Mouse (Mus musculus) kidney, adult 8-10 months (tissue): Measurements from ENCODE around the gene Arl4c.
"Not testable (repeated sequence)": the region's sequence is repeated elsewhere in the genome, so short reads cannot be mapped to it uniquely, and the experiment has no call there.

Experiments used
- DNase-seq, 2 experiments: peaks; one replicate each; pipeline ENCODE4 v3.0.0; 2022

The Arl4c gene

GRCm38 (mm10) chr1:88654521-88655472 lies 47.2 kb downstream of the Arl4c start:
- no peak for DNase-seq

GRCm38 (mm10) chr1:88653614-88654520 lies 48.2 kb downstream of the Arl4c start:
- DNase-seq: no peak

DNA sequence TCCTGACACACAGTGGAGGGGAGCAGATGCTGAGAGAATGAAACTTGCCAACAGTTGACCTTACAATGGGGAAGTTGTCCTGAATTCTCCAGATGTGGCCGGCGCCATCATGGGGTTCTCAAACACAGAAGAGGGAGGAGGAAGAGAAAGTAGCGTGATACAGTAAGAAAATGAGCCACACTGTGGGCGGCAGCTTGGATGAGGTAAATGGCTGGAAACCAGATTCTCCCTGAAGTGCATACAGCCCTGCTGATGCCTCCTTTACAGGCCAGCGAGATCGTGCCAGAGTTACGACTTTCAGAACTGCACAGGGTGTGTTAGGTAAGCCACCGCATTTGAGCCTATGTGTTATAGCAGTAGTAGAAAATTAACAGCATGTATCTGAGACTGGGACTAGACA lies 49.3 kb downstream of the Arl4c start:
- no peak for DNase-seq

DNA sequence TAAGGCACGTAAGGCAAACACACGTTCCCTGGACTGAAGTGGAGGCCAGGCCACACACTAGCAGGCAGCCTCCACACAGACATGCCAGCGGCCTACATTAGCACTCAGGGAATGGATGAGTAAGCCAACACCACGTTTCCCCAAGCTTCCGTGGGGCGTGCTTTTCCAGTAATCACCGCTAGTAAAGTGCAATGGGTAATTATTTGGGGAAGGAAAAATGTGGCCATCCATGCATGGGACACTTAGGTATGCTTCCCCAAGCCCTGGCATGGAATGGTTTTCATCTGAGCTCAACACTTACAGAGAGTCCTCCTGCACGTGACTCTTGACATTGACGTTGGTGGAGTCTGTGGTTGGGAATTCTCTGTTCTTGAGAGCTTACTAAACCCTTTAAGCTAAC lies 50.4 kb downstream of the Arl4c start:
- no peak for DNase-seq

DNA sequence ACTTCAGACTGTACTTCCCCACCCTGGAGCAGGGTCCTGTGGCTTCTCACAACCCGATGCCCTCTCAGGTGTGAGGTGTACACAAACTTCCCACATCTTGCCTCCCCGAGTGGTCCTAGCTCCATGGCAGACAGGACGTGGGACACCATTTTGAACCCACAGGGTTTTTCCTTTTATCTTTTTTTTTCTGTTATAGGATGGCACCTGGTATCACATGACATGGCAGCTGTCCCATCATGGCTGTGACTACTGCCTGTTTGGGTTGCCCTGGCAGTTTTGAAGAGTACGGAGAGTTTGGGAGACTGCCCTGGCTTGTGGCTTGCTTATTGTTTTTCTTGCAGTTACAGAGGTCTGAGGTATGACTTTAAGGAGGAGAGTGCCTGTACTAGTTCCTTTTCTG lies 53.3 kb downstream of the Arl4c start:
- no peak for DNase-seq

DNA sequence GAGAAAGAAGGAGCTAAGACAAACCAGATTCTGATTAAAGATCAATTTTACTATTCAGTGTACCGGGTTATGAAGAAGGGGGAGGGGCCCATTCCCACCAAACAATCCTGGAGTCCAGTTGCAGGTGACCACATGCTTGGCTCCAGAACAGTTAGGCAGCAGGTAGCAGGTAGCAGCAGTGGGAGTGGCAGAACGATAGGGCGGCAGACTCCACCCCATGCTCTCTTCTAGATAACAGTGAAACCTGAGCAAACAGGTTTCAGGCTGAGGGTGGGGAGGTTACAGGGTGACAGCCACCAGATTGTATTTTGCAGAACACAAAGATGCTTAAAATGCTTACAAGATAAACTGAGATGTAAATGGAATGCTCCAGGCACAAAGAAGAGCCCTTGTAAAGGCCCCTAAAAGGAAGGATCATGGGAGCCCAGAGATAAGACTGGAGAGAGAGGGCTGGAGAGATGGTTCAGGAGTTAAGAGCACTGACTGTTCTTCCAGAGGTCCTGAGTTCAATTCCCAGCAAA lies 56.4 kb downstream of the Arl4c start:
- no peak for DNase-seq

GRCm38 (mm10) chr1:88644417-88644816 lies 57.6 kb downstream of the Arl4c start:
- no peak for DNase-seq

DNA sequence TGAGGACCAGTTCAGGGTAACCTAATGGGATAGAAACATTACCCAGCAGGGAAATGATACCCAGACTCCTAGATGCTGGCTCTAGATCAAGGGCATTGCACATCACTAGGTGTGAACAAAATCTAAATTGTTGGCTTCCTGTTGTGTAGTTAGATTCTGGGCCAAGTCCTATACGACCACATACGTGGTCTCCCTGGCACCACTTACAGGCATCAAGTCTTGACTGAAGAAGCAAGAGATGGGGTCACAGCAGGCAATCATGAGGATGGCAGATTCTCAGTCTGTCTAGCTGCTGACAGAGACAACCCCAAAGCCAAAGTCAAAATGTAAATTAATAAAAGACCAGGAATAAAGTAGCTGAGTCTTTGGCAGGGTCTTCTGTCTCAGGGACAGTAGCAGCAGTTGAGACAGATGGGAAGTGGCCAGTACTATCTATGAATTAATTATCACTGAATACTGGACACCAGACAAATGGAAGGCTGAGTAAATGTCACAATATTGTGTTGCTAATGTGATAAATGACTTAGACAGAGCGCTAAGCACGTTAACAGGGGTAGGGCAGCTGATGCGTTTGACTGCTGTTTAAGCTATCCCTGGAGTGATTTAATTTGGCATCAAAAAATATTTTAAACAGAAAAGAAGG lies 58.7 kb downstream of the Arl4c start:
- no peak for DNase-seq

DNA sequence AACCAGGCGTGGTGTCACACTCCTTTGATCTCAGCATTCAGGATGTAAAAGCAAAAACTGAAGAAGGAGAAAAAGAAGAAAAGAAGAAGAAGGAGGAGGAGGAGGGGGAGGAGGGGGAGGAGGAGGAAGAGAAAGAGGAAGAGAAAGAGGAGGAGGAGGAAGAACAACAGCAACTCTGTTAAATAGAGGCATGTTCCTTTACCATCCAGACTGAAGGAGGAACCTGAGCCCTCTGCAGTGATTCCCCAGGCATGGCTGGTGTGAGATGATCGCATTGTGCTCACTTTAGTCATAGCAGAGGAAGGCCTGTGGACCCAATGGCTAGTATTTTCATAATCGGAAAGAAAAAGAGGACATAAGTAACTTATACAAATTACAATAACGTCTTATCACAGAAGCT lies 59.3 kb downstream of the Arl4c start:
- no peak for DNase-seq

DNA sequence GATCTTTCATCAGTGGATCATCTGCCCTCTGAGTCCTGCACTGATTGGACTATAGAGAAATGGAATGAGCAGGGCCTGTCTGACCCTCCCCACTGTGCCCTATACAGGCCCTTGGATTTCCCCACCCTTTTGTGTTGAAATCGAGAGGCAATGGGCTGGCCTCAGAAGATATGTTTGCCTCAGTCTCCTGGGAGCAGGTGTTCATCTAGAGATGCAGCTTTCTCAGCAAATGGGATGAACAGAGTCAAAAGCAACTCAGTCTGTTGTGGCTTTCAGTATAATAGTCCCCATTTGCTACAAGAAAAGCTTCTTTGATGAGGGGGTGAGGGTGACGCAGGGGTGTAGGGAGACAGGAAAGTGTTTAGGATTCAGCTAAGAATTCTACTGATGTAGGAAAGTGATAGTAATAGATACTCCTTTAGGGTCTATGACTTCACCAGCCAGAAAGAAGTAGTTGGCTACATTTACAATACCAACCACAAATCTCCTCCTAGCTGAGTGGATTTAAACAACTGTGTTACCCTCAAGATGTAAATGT lies 60.3 kb downstream of the Arl4c start:
- no peak for DNase-seq

DNA sequence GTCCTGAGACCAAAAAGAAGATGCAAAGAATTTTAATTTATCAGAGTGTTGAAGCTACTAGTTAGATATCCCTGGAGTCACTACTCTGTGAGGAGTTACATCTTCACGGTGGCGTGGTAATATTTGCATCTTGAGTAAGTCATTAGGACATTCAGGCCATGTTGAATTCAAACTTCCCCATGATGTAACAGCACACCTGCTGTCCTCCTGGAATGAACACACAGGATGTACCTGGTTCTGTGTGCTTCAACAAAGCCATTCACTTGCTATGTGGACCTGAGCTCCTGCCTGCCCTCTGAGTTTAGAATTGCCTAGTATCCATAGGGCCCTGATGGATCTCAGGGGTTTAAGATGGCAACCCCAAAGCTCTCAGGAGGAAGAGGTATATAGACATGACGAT lies 60.8 kb downstream of the Arl4c start:
- DNase-seq: no peak

- DNase-seq: peak; percentile 16 to 21
Measured at GRCm38 (mm10) chr1:88639432-88640281, 62.4 kb downstream of the Arl4c start.

DNA sequence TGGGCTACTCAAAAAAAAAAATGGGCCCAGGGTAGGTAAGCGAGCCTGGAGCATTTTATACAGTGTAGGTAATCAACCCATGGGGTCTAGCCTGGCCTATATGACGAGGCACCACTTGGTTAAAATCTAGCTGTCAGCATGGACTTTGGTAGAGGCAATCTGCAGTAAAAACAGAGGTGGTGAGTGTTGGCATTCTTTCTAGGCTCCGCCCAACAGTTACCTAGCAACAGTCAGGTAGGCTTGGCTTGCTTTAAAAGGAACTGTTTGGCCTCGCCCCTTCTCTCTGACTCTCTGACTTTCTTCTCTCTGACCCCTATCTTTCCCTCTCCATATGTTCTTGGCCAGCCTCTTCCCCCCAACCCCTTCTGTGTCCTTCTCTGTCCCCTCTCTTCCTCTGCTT lies 63.4 kb downstream of the Arl4c start:
- DNase-seq: peak; percentile 36

GRCm38 (mm10) chr1:88636579-88637161 lies 65.4 kb downstream of the Arl4c start:
- DNase-seq: not testable (repeated sequence)

DNA sequence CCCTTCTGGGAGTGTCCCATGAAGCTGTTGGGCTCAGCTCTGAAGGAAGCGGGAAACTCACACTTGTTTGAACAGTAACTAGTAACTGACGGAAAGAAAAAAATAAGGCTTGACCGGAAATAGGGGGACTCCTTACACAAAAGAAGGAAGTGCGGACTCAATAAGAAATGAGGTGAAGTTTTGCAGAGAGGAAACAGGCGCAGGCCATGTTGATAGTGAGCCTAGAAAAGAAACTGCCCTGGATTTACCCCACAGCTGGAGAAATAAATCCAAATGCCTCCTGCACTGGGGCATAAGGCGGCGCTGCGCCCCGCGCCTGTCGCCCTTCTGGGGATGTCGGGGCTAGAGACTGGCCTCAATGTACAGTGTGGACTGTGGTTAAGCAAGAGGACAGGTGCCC lies 66.4 kb downstream of the Arl4c start:
- DNase-seq: no peak

- no peak for DNase-seq
Measured at GRCm38 (mm10) chr1:88632851-88633250, 69.2 kb downstream of the Arl4c start.

DNA sequence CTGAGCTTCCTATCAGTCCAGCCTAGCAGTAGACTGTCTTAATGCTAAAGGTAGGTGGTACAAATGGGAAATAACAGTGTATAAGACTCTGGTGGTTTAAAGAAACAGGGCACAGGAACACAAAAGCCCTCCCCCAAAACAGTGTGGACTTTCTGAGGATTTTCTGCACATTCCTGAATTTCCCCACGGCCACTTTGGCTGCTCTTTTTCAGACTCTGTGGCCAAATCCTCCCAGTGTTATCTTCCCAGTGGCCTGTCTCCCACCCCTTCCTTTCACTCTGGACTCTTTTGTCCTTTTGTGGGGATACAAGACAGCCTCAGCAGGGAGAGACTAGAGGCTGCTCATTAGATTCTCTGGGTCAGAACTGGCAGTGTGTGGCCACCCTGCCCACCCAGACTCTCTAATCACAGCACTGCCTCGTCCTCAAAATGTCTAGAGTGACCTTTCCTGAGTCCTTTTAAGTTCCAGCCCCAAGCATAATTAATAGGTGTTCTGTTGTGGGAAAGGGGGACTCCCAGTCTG lies 72.0 kb downstream of the Arl4c start:
- DNase-seq: no peak

- DNase-seq: no peak
Measured at GRCm38 (mm10) chr1:88625190-88625589, 76.8 kb downstream of the Arl4c start.

DNA sequence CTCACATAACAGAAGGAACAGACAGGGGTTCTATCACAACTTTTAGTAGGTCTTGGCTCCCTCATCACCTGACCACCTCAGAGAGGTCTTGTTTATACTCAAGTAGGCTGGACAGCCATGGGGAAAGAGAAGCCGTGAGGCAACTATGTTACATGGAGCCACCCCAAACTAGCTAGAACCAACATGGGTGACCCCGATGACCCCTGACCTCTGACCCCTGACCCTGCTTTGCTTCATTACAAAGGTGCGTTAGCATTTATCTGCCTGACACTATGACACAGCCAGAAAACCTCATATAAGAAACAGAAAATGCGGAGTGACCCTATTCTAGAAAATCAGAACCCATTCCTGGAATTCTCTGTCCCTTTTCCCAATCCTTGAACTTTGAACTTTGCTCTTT lies 77.6 kb downstream of the Arl4c start:
- DNase-seq: no peak

GRCm38 (mm10) chr1:88623541-88624115 lies 78.4 kb downstream of the Arl4c start:
- DNase-seq: no peak
